Mouse (Mus musculus) right cerebral cortex, adult 2 months (tissue): ENCODE results near the gene Dio3.

Experiments
- DNase-seq, 2 experiments: peaks; one replicate each; pipeline ENCODE4 v3.0.0; 2021 to 2022; ENCODE audit warnings: low spot score in 2 of 2

Gene Dio3

GRCm38 (mm10) chr12:110319696-110320095, 40.8 kb downstream of the Dio3 start:
- DNase-seq, result no peak
